Mouse (Mus musculus): ENCODE data around the gene Noa1. TPM values are rescaled to one million over a fixed set of nuclear protein-coding genes. Genes with fewer than 3 reads are reported as not detected.

The Noa1 gene
- polyA plus RNA-seq, 1 experiment from 2014 or later: 13.3 TPM

DNA sequence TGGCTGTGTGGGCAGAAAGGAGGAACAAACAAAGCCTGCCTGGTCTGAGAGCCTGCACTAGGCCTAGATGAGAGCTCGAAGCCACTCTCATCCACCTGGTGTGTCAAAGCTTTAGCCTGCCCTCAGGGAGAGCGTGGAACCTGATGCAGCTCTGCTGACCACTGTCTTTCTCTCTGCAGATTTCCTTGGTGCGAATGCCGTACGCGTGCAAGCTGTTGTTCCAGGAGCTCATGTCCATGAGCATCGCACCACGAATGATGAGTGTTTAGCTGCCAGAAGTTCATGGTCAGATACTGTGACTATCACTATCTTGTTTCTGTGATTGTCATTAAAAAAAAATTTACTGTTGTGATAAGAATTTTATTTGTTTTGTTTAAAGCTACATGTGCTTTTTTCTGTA lies 39.0 kb upstream of the Noa1 start:
- WGBS (ENCODE audit: insufficient replicate concordance): 88% methylated on average over 8 of the region's 8 CpGs
- H3K27me3 ChIP-seq (ENCODE audit: control insufficient read depth, insufficient read depth, low read depth, low read length): no peaks in the 10 kb centered on the region
- H3K9me3 ChIP-seq (replicated peaks; ENCODE audit: control insufficient read depth, low read length): no peaks in the 10 kb centered on the region
- no peak for ATAC-seq (ENCODE audit: low read depth)
- no peak overlapping the region for H3K4me3 ChIP-seq (ENCODE audit: low read depth, low read length)
- no peak overlapping the region for H3K27ac ChIP-seq (ENCODE audit: low read length)
- no peaks in the 10 kb centered on the region for H3K4me1 ChIP-seq (ENCODE audit: control insufficient read depth, low read depth, low read length)
- no peak overlapping the region for H3K4me2 ChIP-seq (ENCODE audit: low read depth, low read length)
- H3K36me3 ChIP-seq (ENCODE audit: control insufficient read depth, insufficient read depth): peaks cover 41% of the 10 kb centered on the region
- H3K9ac ChIP-seq (ENCODE audit: low read depth, low read length): no peak overlapping the region

GRCm38 (mm10) chr5:77340033-77340432 lies 30.1 kb upstream of the Noa1 start:
- Histone ChIP-seq H3K36me3 (ENCODE audit: control insufficient read depth, insufficient read depth) (peaks cover 68% of the 10 kb centered on the region), H3K4me2 (ENCODE audit: low read depth, low read length) (no peak overlapping the region), H3K27me3 (ENCODE audit: control insufficient read depth, insufficient read depth, low read depth, low read length) (no peaks in the 10 kb centered on the region), H3K27ac (ENCODE audit: low read length) (no peak overlapping the region), H3K4me3 (ENCODE audit: low read depth, low read length) (no peak overlapping the region), H3K9ac (ENCODE audit: low read depth, low read length) (no peak overlapping the region), H3K4me1 (ENCODE audit: control insufficient read depth, low read depth, low read length) (no peaks in the 10 kb centered on the region), H3K9me3 (replicated peaks; ENCODE audit: control insufficient read depth, low read length) (no peaks in the 10 kb centered on the region)
- WGBS (ENCODE audit: insufficient replicate concordance): 76% methylated on average over 4 of the region's 4 CpGs
- ATAC-seq (ENCODE audit: low read depth): no peak

DNA sequence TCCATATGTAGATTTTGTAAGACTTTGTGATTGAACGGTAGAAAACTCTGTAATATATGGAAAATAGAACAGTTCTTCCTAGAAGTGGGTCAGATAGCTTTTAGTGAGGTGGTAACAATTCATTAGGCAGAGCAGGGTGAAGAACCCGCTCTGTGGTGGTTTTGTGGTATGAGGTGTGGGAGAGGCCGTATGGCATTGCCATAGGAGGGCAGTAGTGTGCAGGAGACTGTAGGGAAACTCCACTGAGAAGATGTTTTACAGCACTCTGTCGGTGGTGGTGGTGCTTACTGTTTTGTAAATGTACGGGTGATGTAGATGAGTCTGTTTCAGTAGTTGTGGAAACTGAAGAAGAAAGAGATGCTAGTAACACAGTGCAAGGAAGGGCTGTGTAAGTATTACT lies 20.3 kb upstream of the Noa1 start:
- no peak overlapping the region for H3K4me2 ChIP-seq (ENCODE audit: low read depth, low read length)
- ATAC-seq (ENCODE audit: low read depth): no peak
- no peak overlapping the region for H3K27ac ChIP-seq (ENCODE audit: low read length)
- H3K4me3 ChIP-seq (ENCODE audit: low read depth, low read length): no peak overlapping the region
- H3K27me3 ChIP-seq (ENCODE audit: control insufficient read depth, insufficient read depth, low read depth, low read length): no peaks in the 10 kb centered on the region
- H3K4me1 ChIP-seq (ENCODE audit: control insufficient read depth, low read depth, low read length): no peaks in the 10 kb centered on the region
- no peaks in the 10 kb centered on the region for H3K9me3 ChIP-seq (replicated peaks; ENCODE audit: control insufficient read depth, low read length)
- peaks cover 51% of the 10 kb centered on the region for H3K36me3 ChIP-seq (ENCODE audit: control insufficient read depth, insufficient read depth)
- 65% methylated on average over 5 of the region's 5 CpGs for WGBS (ENCODE audit: insufficient replicate concordance)
- H3K9ac ChIP-seq (ENCODE audit: low read depth, low read length): no peak overlapping the region

GRCm38 (mm10) chr5:77324936-77325335 lies 15.1 kb upstream of the Noa1 start:
- no peak overlapping the region for H3K4me2 ChIP-seq (ENCODE audit: low read depth, low read length)
- peaks cover 69% of the 10 kb centered on the region for H3K36me3 ChIP-seq (ENCODE audit: control insufficient read depth, insufficient read depth)
- no peak overlapping the region for H3K27ac ChIP-seq (ENCODE audit: low read length)
- ATAC-seq (ENCODE audit: low read depth): no peak
- 57% methylated on average over 1 of the region's 1 CpGs for WGBS (ENCODE audit: insufficient replicate concordance)
- no peaks in the 10 kb centered on the region for H3K9me3 ChIP-seq (replicated peaks; ENCODE audit: control insufficient read depth, low read length)
- no peaks in the 10 kb centered on the region for H3K4me1 ChIP-seq (ENCODE audit: control insufficient read depth, low read depth, low read length)
- no peaks in the 10 kb centered on the region for H3K27me3 ChIP-seq (ENCODE audit: control insufficient read depth, insufficient read depth, low read depth, low read length)
- no peak overlapping the region for H3K9ac ChIP-seq (ENCODE audit: low read depth, low read length)
- H3K4me3 ChIP-seq (ENCODE audit: low read depth, low read length): no peak overlapping the region

- Histone ChIP-seq H3K4me2 (ENCODE audit: low read depth, low read length) (no peak overlapping the region), H3K9me3 (replicated peaks; ENCODE audit: control insufficient read depth, low read length) (no peaks in the 10 kb centered on the region), H3K27ac (ENCODE audit: low read length) (no peak overlapping the region), H3K9ac (ENCODE audit: low read depth, low read length) (no peak overlapping the region), H3K4me1 (ENCODE audit: control insufficient read depth, low read depth, low read length) (peaks cover 12% of the 10 kb centered on the region), H3K27me3 (ENCODE audit: control insufficient read depth, insufficient read depth, low read depth, low read length) (no peaks in the 10 kb centered on the region), H3K36me3 (ENCODE audit: control insufficient read depth, insufficient read depth) (peaks cover 22% of the 10 kb centered on the region), H3K4me3 (ENCODE audit: low read depth, low read length) (no peak overlapping the region)
- 84% methylated on average over 6 of the region's 6 CpGs for WGBS (ENCODE audit: insufficient replicate concordance)
- no peak for ATAC-seq (ENCODE audit: low read depth)
Observed at GRCm38 (mm10) chr5:77314986-77315385, 5.1 kb upstream of the Noa1 start.

GRCm38 (mm10) chr5:77314206-77314605 lies 4.3 kb upstream of the Noa1 start:
- no peak overlapping the region for H3K4me2 ChIP-seq (ENCODE audit: low read depth, low read length)
- H3K4me1 ChIP-seq (ENCODE audit: control insufficient read depth, low read depth, low read length): peaks cover 12% of the 10 kb centered on the region
- H3K36me3 ChIP-seq (ENCODE audit: control insufficient read depth, insufficient read depth): peaks cover 20% of the 10 kb centered on the region
- H3K9ac ChIP-seq (ENCODE audit: low read depth, low read length): no peak overlapping the region
- H3K4me3 ChIP-seq (ENCODE audit: low read depth, low read length): no peak overlapping the region
- ATAC-seq (ENCODE audit: low read depth): no peak
- 85% methylated on average over 4 of the region's 4 CpGs for WGBS (ENCODE audit: insufficient replicate concordance)
- H3K9me3 ChIP-seq (replicated peaks; ENCODE audit: control insufficient read depth, low read length): no peaks in the 10 kb centered on the region
- no peaks in the 10 kb centered on the region for H3K27me3 ChIP-seq (ENCODE audit: control insufficient read depth, insufficient read depth, low read depth, low read length)
- H3K27ac ChIP-seq (ENCODE audit: low read length): no peak overlapping the region

GRCm38 (mm10) chr5:77309051-77309906 lies 605 bp downstream of the Noa1 start:
- H3K9ac ChIP-seq (ENCODE audit: low read depth, low read length): peak overlapping the region; percentile 93
- peak overlapping the region; percentile 97 for H3K4me2 ChIP-seq (ENCODE audit: low read depth, low read length)
- no peaks in the 10 kb centered on the region for H3K9me3 ChIP-seq (replicated peaks; ENCODE audit: control insufficient read depth, low read length)
- peak overlapping the region; percentile 95 for H3K4me3 ChIP-seq (ENCODE audit: low read depth, low read length)
- peaks cover 6% of the 10 kb centered on the region; the same call in 1 of the 2 replicates for H3K36me3 ChIP-seq (ENCODE audit: control insufficient read depth, insufficient read depth)
- no peaks in the 10 kb centered on the region for H3K27me3 ChIP-seq (ENCODE audit: control insufficient read depth, insufficient read depth, low read depth, low read length)
- WGBS (ENCODE audit: insufficient replicate concordance): under 1% methylated on average over 76 of the region's 76 CpGs
- peaks cover 27% of the 10 kb centered on the region for H3K4me1 ChIP-seq (ENCODE audit: control insufficient read depth, low read depth, low read length)
- peak overlapping the region; percentile 95; the same call in 1 of the 2 replicates for H3K27ac ChIP-seq (ENCODE audit: low read length)
- ATAC-seq (ENCODE audit: low read depth): 0 out of 2 replicates have a peak, but pooled peaks have one; percentile 14

- H3K36me3 ChIP-seq (ENCODE audit: control insufficient read depth, insufficient read depth): peaks cover 4% of the 10 kb centered on the region; the same call in 1 of the 2 replicates
Observed at GRCm38 (mm10) chr5:77307821-77308553, 1.9 kb downstream of the Noa1 start.

More at GRCm38 (mm10) chr5:77307821-77308553, 1.9 kb downstream of the Noa1 start:
- Histone ChIP-seq H3K4me3 (ENCODE audit: low read depth, low read length) (peak overlapping the region; percentile 95), H3K4me1 (ENCODE audit: control insufficient read depth, low read depth, low read length) (peaks cover 27% of the 10 kb centered on the region), H3K27ac (ENCODE audit: low read length) (no peak overlapping the region), H3K9me3 (replicated peaks; ENCODE audit: control insufficient read depth, low read length) (no peaks in the 10 kb centered on the region), H3K27me3 (ENCODE audit: control insufficient read depth, insufficient read depth, low read depth, low read length) (no peaks in the 10 kb centered on the region), H3K4me2 (ENCODE audit: low read depth, low read length) (peak overlapping the region; percentile 97), H3K9ac (ENCODE audit: low read depth, low read length) (peak overlapping the region; percentile 93)
- 30% methylated on average over 5 of the region's 5 CpGs for WGBS (ENCODE audit: insufficient replicate concordance)
- ATAC-seq (ENCODE audit: low read depth): no peak

Measured in liver, embryonic 16.5 days (tissue).